Mouse (Mus musculus): ENCODE data around the gene Sec23b. TPM values are rescaled to one million over a fixed set of nuclear protein-coding genes. Genes with fewer than 3 reads are reported as not detected.
"Not testable (repeated sequence)": the region's sequence is repeated elsewhere in the genome, so short reads cannot be mapped to it uniquely, and the experiment has no call there.

The Sec23b gene
- total RNA-seq (2021) = 10 to 100 TPM; 42.4 to 44.8 TPM

GRCm38 (mm10) chr2:144555820-144556552 lies at the start of gene Sec23b:
TSS of gene Sec23b (plus strand) at chr2:144556229.
- intact Hi-C loops (cut with DNase I) = no loop called here
- DNase-seq (ENCODE audit: extremely low spot score in 1 of 2, low spot score in 2 of 2) = peak; percentile 96 to 98

GRCm38 (mm10) chr2:144514619-144515018 lies 41.4 kb upstream of the Sec23b start:
- intact Hi-C loops (cut with DNase I) = no loop called here
- DNase-seq (ENCODE audit: extremely low spot score in 1 of 2, low spot score in 2 of 2) = no peak

- intact Hi-C loops (cut with DNase I) = no loop called here
Observed at GRCm38 (mm10) chr2:144519772-144520171, 36.3 kb upstream of the Sec23b start.

GRCm38 (mm10) chr2:144525856-144526255 lies 30.2 kb upstream of the Sec23b start:
- intact Hi-C loops (cut with DNase I) = no loop called here
- peak in 1 of 2 experiments; percentile 28 for DNase-seq (ENCODE audit: extremely low spot score in 1 of 2, low spot score in 2 of 2)

More at GRCm38 (mm10) chr2:144519772-144520171, 36.3 kb upstream of the Sec23b start:
- DNase-seq (ENCODE audit: extremely low spot score in 1 of 2, low spot score in 2 of 2) = no peak

GRCm38 (mm10) chr2:144526981-144527820 lies 28.8 kb upstream of the Sec23b start, which contains the start of the genes Dzank1 and Polr3f:
TSS of gene Dzank1 (minus strand) at chr2:144527414.
TSS of gene Polr3f (plus strand) at chr2:144527718.
- DNase-seq (ENCODE audit: extremely low spot score in 1 of 2, low spot score in 2 of 2) = peak; percentile 95 to 97
- intact Hi-C loops (cut with DNase I) = no loop called here

- intact Hi-C loops (cut with DNase I) = no loop called here
- no peak for DNase-seq (ENCODE audit: extremely low spot score in 1 of 2, low spot score in 2 of 2)
Observed at GRCm38 (mm10) chr2:144527821-144528174, 28.2 kb upstream of the Sec23b start.

- intact Hi-C loops (cut with DNase I) = loop anchor here (5.0 kb wide), 1 partner anchor 35 kb away; no protein-coding TSS in a partner anchor
- DNase-seq (ENCODE audit: extremely low spot score in 1 of 2, low spot score in 2 of 2) = no peak
Observed at GRCm38 (mm10) chr2:144537123-144537522, 18.9 kb upstream of the Sec23b start.

- intact Hi-C loops (cut with DNase I) = no loop called here
- DNase-seq (ENCODE audit: extremely low spot score in 1 of 2, low spot score in 2 of 2) = no peak
Observed at GRCm38 (mm10) chr2:144541246-144541645, 14.8 kb upstream of the Sec23b start.

- DNase-seq (ENCODE audit: extremely low spot score in 1 of 2, low spot score in 2 of 2) = no peak
- intact Hi-C loops (cut with DNase I) = no loop called here
Observed at GRCm38 (mm10) chr2:144543670-144544069, 12.4 kb upstream of the Sec23b start.

GRCm38 (mm10) chr2:144544630-144545029 lies 11.4 kb upstream of the Sec23b start:
- DNase-seq (ENCODE audit: extremely low spot score in 1 of 2, low spot score in 2 of 2) = no peak
- intact Hi-C loops (cut with DNase I) = no loop called here

- intact Hi-C loops (cut with DNase I) = no loop called here
- no peak for DNase-seq (ENCODE audit: extremely low spot score in 1 of 2, low spot score in 2 of 2)
Observed at GRCm38 (mm10) chr2:144545061-144545460, 11.0 kb upstream of the Sec23b start.

- intact Hi-C loops (cut with DNase I) = no loop called here
- no peak for DNase-seq (ENCODE audit: extremely low spot score in 1 of 2, low spot score in 2 of 2)
Observed at GRCm38 (mm10) chr2:144545481-144545880, 10.5 kb upstream of the Sec23b start.

GRCm38 (mm10) chr2:144547559-144547958 lies 8.5 kb upstream of the Sec23b start:
- no peak for DNase-seq (ENCODE audit: extremely low spot score in 1 of 2, low spot score in 2 of 2)

GRCm38 (mm10) chr2:144550529-144550928 lies 5.5 kb upstream of the Sec23b start, which contains the start of gene Rbbp9:
TSS of gene Rbbp9 (minus strand) at chr2:144550869.
- intact Hi-C loops (cut with DNase I) = no loop called here
- peak; percentile 66 to 77 for DNase-seq (ENCODE audit: extremely low spot score in 1 of 2, low spot score in 2 of 2)

More at GRCm38 (mm10) chr2:144547559-144547958, 8.5 kb upstream of the Sec23b start:
- intact Hi-C loops (cut with DNase I) = no loop called here

- intact Hi-C loops (cut with DNase I) = no loop called here
Observed at GRCm38 (mm10) chr2:144553905-144554304, 2.1 kb upstream of the Sec23b start.

GRCm38 (mm10) chr2:144555286-144555819 lies 676 bp upstream of the Sec23b start:
- intact Hi-C loops (cut with DNase I) = no loop called here
- no peak for DNase-seq (ENCODE audit: extremely low spot score in 1 of 2, low spot score in 2 of 2)

More at GRCm38 (mm10) chr2:144553905-144554304, 2.1 kb upstream of the Sec23b start:
- DNase-seq (ENCODE audit: extremely low spot score in 1 of 2, low spot score in 2 of 2) = no peak

GRCm38 (mm10) chr2:144588723-144589122 lies 32.7 kb downstream of the Sec23b start:
- intact Hi-C loops (cut with DNase I) = no loop called here
- DNase-seq (ENCODE audit: extremely low spot score in 1 of 2, low spot score in 2 of 2) = no peak

GRCm38 (mm10) chr2:144593036-144593435 lies 37.0 kb downstream of the Sec23b start:
- DNase-seq (ENCODE audit: extremely low spot score in 1 of 2, low spot score in 2 of 2); intact Hi-C loops (cut with DNase I): not testable (repeated sequence)

- intact Hi-C loops (cut with DNase I) = no loop called here
- peak; percentile 80 to 83 for DNase-seq (ENCODE audit: extremely low spot score in 1 of 2, low spot score in 2 of 2)
Observed at GRCm38 (mm10) chr2:144593951-144594651, 38.1 kb downstream of the Sec23b start, which contains the start of gene Smim26. TSS of gene Smim26 (plus strand) at chr2:144594054.
